Mouse (Mus musculus): ENCODE results near the gene Angel1. TPM values are rescaled to one million over a fixed set of nuclear protein-coding genes. Genes with fewer than 3 reads are reported as not detected.

The Angel1 gene
- total and polyA plus RNA-seq, 3 experiments, result 2.7 to 6.1 (median 3.5) TPM

GRCm38 (mm10) chr12:86672105-86672504 lies 54.2 kb downstream of the Angel1 start:
- intact Hi-C loops (cut with DNase I), result no loop called here
- TF ChIP-seq EP300 (IDR thresholded peaks at IDR 0.05; ENCODE audit: insufficient read depth, low read depth, low read length), result no peak
- no peak for TF ChIP-seq CTCF (IDR thresholded peaks at IDR 0.05)
- TF ChIP-seq POLR2A (IDR thresholded peaks at IDR 0.05; ENCODE audit: insufficient read depth, low read depth, low read length), result no peak
- H3K9ac ChIP-seq (ENCODE audit: low read depth, low read length), result no peak overlapping the region
- no peak overlapping the region for H3K4me3 ChIP-seq
- no peak overlapping the region for H3K27ac ChIP-seq
- WGBS, result 79% methylated on average over 4 of the region's 4 CpGs
- H3K36me3 ChIP-seq (ENCODE audit: control insufficient read depth, insufficient read depth, low read length), result no peaks in the 10 kb centered on the region
- no peak for DNase-seq
- H3K4me1 ChIP-seq (ENCODE audit: control insufficient read depth, insufficient read depth, low read length), result no peaks in the 10 kb centered on the region
- no peaks in the 10 kb centered on the region for H3K79me2 ChIP-seq (replicated peaks; ENCODE audit: control insufficient read depth, insufficient read depth, low read length)
- H3K27me3 ChIP-seq (ENCODE audit: control insufficient read depth, insufficient read depth, low read length), result no peaks in the 10 kb centered on the region

DNA sequence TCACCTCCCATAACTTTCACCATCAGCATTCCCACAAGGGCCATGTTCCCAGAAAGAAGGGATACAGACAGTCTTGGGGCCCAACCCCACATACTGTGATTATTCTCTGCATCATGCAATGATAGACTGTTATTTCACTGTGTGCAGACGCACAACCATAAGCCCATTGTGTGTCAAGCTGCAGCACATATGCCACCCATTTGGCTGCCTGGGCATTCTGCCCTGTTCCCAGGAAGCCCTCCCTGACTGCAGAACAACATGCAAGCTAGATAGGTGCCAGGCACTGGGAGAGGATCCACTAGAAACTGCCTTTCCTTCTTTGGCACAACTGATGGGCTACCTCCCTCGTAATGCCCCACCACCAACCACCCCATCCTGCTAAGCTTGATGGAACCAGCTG lies 57.9 kb downstream of the Angel1 start:
- WGBS, result 87% methylated on average over 2 of the region's 2 CpGs
- Histone ChIP-seq H3K9ac (ENCODE audit: low read depth, low read length) (no peak overlapping the region), H3K4me1 (ENCODE audit: control insufficient read depth, insufficient read depth, low read length) (no peaks in the 10 kb centered on the region), H3K4me3 (no peak overlapping the region), H3K36me3 (ENCODE audit: control insufficient read depth, insufficient read depth, low read length) (no peaks in the 10 kb centered on the region), H3K79me2 (replicated peaks; ENCODE audit: control insufficient read depth, insufficient read depth, low read length) (no peaks in the 10 kb centered on the region), H3K27me3 (ENCODE audit: control insufficient read depth, insufficient read depth, low read length) (no peaks in the 10 kb centered on the region), H3K27ac (no peak overlapping the region)
- intact Hi-C loops (cut with DNase I), result no loop called here
- DNase-seq, result no peak
- no peak for TF ChIP-seq POLR2A (IDR thresholded peaks at IDR 0.05; ENCODE audit: insufficient read depth, low read depth, low read length)
- no peak for TF ChIP-seq CTCF (IDR thresholded peaks at IDR 0.05)
- no peak for TF ChIP-seq EP300 (IDR thresholded peaks at IDR 0.05; ENCODE audit: insufficient read depth, low read depth, low read length)

DNA sequence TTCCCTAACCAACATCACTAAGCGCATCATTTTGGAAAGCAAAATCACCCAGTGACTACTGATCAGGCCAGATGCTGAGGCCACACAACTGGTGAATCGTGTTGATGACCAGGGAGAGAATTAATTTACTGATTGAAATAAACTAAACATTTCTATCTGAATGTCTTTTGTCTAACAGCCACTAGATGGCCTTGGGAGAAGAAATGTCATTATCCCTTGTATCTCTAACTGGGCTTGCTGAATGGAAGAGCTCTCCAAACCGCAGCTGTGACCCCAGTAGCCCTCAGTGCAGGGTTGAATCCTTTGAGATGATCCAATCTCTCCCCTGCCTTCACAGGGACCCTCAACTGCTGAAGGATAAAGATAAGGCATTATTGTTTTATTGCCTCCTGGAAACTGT lies 60.6 kb downstream of the Angel1 start:
- WGBS, result 45% methylated on average over 3 of the region's 3 CpGs
- Histone ChIP-seq H3K4me1 (ENCODE audit: control insufficient read depth, insufficient read depth, low read length) (no peaks in the 10 kb centered on the region), H3K27ac (no peak overlapping the region), H3K79me2 (replicated peaks; ENCODE audit: control insufficient read depth, insufficient read depth, low read length) (no peaks in the 10 kb centered on the region), H3K27me3 (ENCODE audit: control insufficient read depth, insufficient read depth, low read length) (no peaks in the 10 kb centered on the region), H3K9ac (ENCODE audit: low read depth, low read length) (no peak overlapping the region), H3K36me3 (ENCODE audit: control insufficient read depth, insufficient read depth, low read length) (no peaks in the 10 kb centered on the region), H3K4me3 (no peak overlapping the region)
- no peak for TF ChIP-seq POLR2A (IDR thresholded peaks at IDR 0.05; ENCODE audit: insufficient read depth, low read depth, low read length)
- TF ChIP-seq CTCF (IDR thresholded peaks at IDR 0.05), result peak; percentile 67
- no peak for DNase-seq
- intact Hi-C loops (cut with DNase I), result no loop called here

DNA sequence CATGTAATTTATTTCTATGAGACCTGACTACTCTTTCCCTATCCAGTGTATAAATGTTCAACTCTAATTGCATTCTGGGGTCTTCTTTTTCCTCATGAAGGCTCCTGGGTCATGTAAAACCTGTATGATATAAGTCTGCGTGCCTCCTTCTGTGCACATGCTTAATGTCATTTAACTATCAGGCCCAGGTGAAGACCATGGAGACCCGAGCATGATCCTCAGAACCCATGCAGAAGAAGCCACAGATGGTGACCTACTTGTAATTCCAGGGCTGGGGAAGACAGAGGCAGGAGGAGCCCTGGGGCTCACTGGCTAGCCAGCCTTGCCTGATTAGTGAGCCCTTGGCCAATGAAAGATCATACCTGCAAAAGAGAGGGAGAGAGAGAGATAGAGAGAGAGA lies 65.8 kb downstream of the Angel1 start:
- no peak for DNase-seq
- TF ChIP-seq POLR2A (IDR thresholded peaks at IDR 0.05; ENCODE audit: insufficient read depth, low read depth, low read length) (no peak), EP300 (IDR thresholded peaks at IDR 0.05; ENCODE audit: insufficient read depth, low read depth, low read length) (no peak), CTCF (IDR thresholded peaks at IDR 0.05) (no peak)
- intact Hi-C loops (cut with DNase I), result loop anchor here (5.0 kb wide), 1 partner anchor 57 kb away; no protein-coding TSS in a partner anchor
- Histone ChIP-seq H3K27me3 (ENCODE audit: control insufficient read depth, insufficient read depth, low read length) (no peaks in the 10 kb centered on the region), H3K4me3 (no peak overlapping the region), H3K36me3 (ENCODE audit: control insufficient read depth, insufficient read depth, low read length) (no peaks in the 10 kb centered on the region), H3K4me1 (ENCODE audit: control insufficient read depth, insufficient read depth, low read length) (peaks cover 4% of the 10 kb centered on the region; the same call in 1 of the 2 replicates), H3K27ac (no peak overlapping the region), H3K9ac (ENCODE audit: low read depth, low read length) (no peak overlapping the region), H3K79me2 (replicated peaks; ENCODE audit: control insufficient read depth, insufficient read depth, low read length) (no peaks in the 10 kb centered on the region)
- WGBS, result 92% methylated on average over 2 of the region's 2 CpGs

- H3K27me3 ChIP-seq (ENCODE audit: control insufficient read depth, insufficient read depth, low read length), result no peaks in the 10 kb centered on the region
- H3K9ac ChIP-seq (ENCODE audit: low read depth, low read length), result no peak overlapping the region
- 26% methylated on average over 6 of the region's 6 CpGs for WGBS
- no peaks in the 10 kb centered on the region for H3K79me2 ChIP-seq (replicated peaks; ENCODE audit: control insufficient read depth, insufficient read depth, low read length)
- peaks cover 4% of the 10 kb centered on the region; the same call in 1 of the 2 replicates for H3K4me1 ChIP-seq (ENCODE audit: control insufficient read depth, insufficient read depth, low read length)
- H3K27ac ChIP-seq, result no peak overlapping the region
- H3K4me3 ChIP-seq, result no peak overlapping the region
- no peak for DNase-seq
- TF ChIP-seq CTCF (IDR thresholded peaks at IDR 0.05) (no peak), POLR2A (IDR thresholded peaks at IDR 0.05; ENCODE audit: insufficient read depth, low read depth, low read length) (no peak), EP300 (IDR thresholded peaks at IDR 0.05; ENCODE audit: insufficient read depth, low read depth, low read length) (no peak)
- no peaks in the 10 kb centered on the region for H3K36me3 ChIP-seq (ENCODE audit: control insufficient read depth, insufficient read depth, low read length)
- intact Hi-C loops (cut with DNase I), result no loop called here
Measured at GRCm38 (mm10) chr12:86659447-86659968, 66.8 kb downstream of the Angel1 start.

GRCm38 (mm10) chr12:86652570-86653041 lies 73.7 kb downstream of the Angel1 start:
- Histone ChIP-seq H3K36me3 (ENCODE audit: control insufficient read depth, insufficient read depth, low read length) (no peaks in the 10 kb centered on the region), H3K4me3 (no peak overlapping the region), H3K9ac (ENCODE audit: low read depth, low read length) (no peak overlapping the region), H3K27me3 (ENCODE audit: control insufficient read depth, insufficient read depth, low read length) (no peaks in the 10 kb centered on the region), H3K4me1 (ENCODE audit: control insufficient read depth, insufficient read depth, low read length) (peaks cover 7% of the 10 kb centered on the region), H3K79me2 (replicated peaks; ENCODE audit: control insufficient read depth, insufficient read depth, low read length) (no peaks in the 10 kb centered on the region), H3K27ac (no peak overlapping the region; the same call in 1 of the 2 replicates)
- intact Hi-C loops (cut with DNase I), result loop anchor here (5.0 kb wide), 1 partner anchor 35 kb away; no protein-coding TSS in a partner anchor
- WGBS, result 0% methylated on average over 4 of the region's 4 CpGs
- no peak for TF ChIP-seq EP300 (IDR thresholded peaks at IDR 0.05; ENCODE audit: insufficient read depth, low read depth, low read length)
- no peak for TF ChIP-seq POLR2A (IDR thresholded peaks at IDR 0.05; ENCODE audit: insufficient read depth, low read depth, low read length)
- no peak for TF ChIP-seq CTCF (IDR thresholded peaks at IDR 0.05)
- peak; percentile 86 to 89 for DNase-seq

All from heart, adult 2 months (tissue).